ENCODE assay signal across 12 mouse cellular contexts in genomic region chr8:84658951-84659350, GRCm38 (mm10). TPM values are rescaled to one million over a fixed set of nuclear protein-coding genes. Genes with fewer than 3 reads are reported as not detected.
DNase-seq lines count a peak whose midpoint lies in the region; ATAC-seq lines count a peak whose summit lies in the region.
"Had no signal": no experiment of that assay in that cellular context is flagged by ENCODE, and none has a peak within 500 bp of the region (broad histone marks: within the 10 kb centered on the region; RNA-seq: fewer than 3 reads in every experiment).

No protein-coding gene starts in this region.

- no peak for ATAC-seq in CD4-positive, CD25-positive, alpha-beta regulatory T cell, adult 4 months
- no peak for ATAC-seq in kidney, embryonic 15.5 days (replicated peaks; ENCODE audit: low FRiP score)
- no peak for ATAC-seq in limb, embryonic 15.5 days (ENCODE audit: insufficient number of reproducible peaks, low FRiP score, low TSS enrichment, low read depth)
- ATAC-seq: midbrain, embryonic 15.5 days had no signal

- H3K27me3 ChIP-seq in kidney, embryonic 15.5 days, result no peaks in the 10 kb centered on the region
- H3K27me3 ChIP-seq in limb, embryonic 15.5 days, result no peaks in the 10 kb centered on the region
- H3K27me3 ChIP-seq: limb, embryonic 13.5 days; midbrain, embryonic 15.5 days; Patski had no signal

- H3K4me1 ChIP-seq in kidney, embryonic 15.5 days, result peaks cover 73% of the 10 kb centered on the region
- H3K4me1 ChIP-seq in brown adipose tissue, adult 24 weeks (ENCODE audit: control insufficient read depth, insufficient read depth, insufficient read length, low read length), result peaks cover 3% of the 10 kb centered on the region; the same call in 1 of the 2 replicates
- peaks cover 63% of the 10 kb centered on the region for H3K4me1 ChIP-seq in limb, embryonic 15.5 days

- 74% methylated on average over 1 of the region's 1 CpGs for whole genome bisulfite sequencing in kidney, embryonic 15.5 days
- WGBS in limb, embryonic 15.5 days, result 76% methylated on average over 1 of the region's 1 CpGs

- no peak overlapping the region for H3K9ac ChIP-seq in kidney, embryonic 15.5 days
- no peak overlapping the region for H3K9ac ChIP-seq in limb, embryonic 15.5 days
- H3K9ac ChIP-seq: midbrain, embryonic 15.5 days had no signal

- DNase-seq in CD4-positive, CD25-positive, alpha-beta regulatory T cell, adult 2 months (ENCODE audit: low read depth, low spot score), result peak; percentile 44
- no peak for DNase-seq in kidney, adult 11 months
- no peak for DNase-seq in cerebellum, postnatal 4 days (ENCODE audit: low spot score in 2 of 2)
- no peak for DNase-seq in spleen, postnatal 4 days (ENCODE audit: low spot score in 2 of 2)
- DNase-seq: adrenal gland, adult 8-10 months had no signal

- H3K9me3 ChIP-seq in kidney, embryonic 15.5 days (replicated peaks), result no peaks in the 10 kb centered on the region
- H3K9me3 ChIP-seq in limb, embryonic 15.5 days, result no peaks in the 10 kb centered on the region
- H3K9me3 ChIP-seq: limb, embryonic 13.5 days; midbrain, embryonic 15.5 days had no signal

- no peak overlapping the region for H3K4me3 ChIP-seq in kidney, embryonic 15.5 days (replicated peaks)
- no peak overlapping the region for H3K4me3 ChIP-seq in brown adipose tissue, adult 24 weeks (ENCODE audit: insufficient read depth, low read depth, low read length)
- no peak overlapping the region for H3K4me3 ChIP-seq in limb, embryonic 15.5 days
- H3K4me3 ChIP-seq: midbrain, embryonic 15.5 days had no signal

- peak overlapping the region; percentile 97 for H3K27ac ChIP-seq in kidney, embryonic 15.5 days
- H3K27ac ChIP-seq in brown adipose tissue, adult 24 weeks (replicated peaks; ENCODE audit: low read depth, low read length), result peak overlapping the region; percentile 98
- 0 out of 2 replicates have a peak overlapping the region, but pooled peaks have one; percentile 96 for H3K27ac ChIP-seq in limb, embryonic 15.5 days
- H3K27ac ChIP-seq: midbrain, embryonic 15.5 days had no signal

- 0 out of 2 replicates have a peak overlapping the region, but pooled peaks have one; percentile 75 for H3K4me2 ChIP-seq in kidney, embryonic 15.5 days
- no peak overlapping the region for H3K4me2 ChIP-seq in limb, embryonic 15.5 days

- no peaks in the 10 kb centered on the region for H3K36me3 ChIP-seq in kidney, embryonic 15.5 days
- H3K36me3 ChIP-seq in limb, embryonic 15.5 days, result no peaks in the 10 kb centered on the region
- H3K36me3 ChIP-seq: limb, embryonic 13.5 days; midbrain, embryonic 15.5 days had no signal

RNA-seq across cellular contexts. Expression of gene Ier2, which starts 3.7 kb away (rescaled TPM):
- 10 to 100 TPM; 39.5 to 42.6 TPM for polyA plus RNA-seq in CD4-positive, CD25-positive, alpha-beta regulatory T cell, adult 4 months (2017; shearing (Covaris generic))
- 73.4 and 80.3 TPM in 2 replicates for polyA plus RNA-seq in kidney, embryonic 15.5 days (2015; fragmentation: Nextera tagmentation; extraction: Ambion mirVana)
- 17.2 and 62.3 TPM in 2 replicates for polyA plus RNA-seq in brown adipose tissue, adult 24 weeks (2012; ENCODE audit: insufficient read depth, insufficient read length, missing spikeins)
- polyA plus RNA-seq in limb, embryonic 15.5 days (2015; fragmentation: Nextera tagmentation; extraction: Ambion mirVana), result 80.6 and 81.7 TPM in 2 replicates

RNA-seq across cellular contexts. Expression of gene Trmt1, which starts 27.2 kb away (rescaled TPM):
- 10 to 100 TPM; 45.0 to 60.3 TPM for polyA plus RNA-seq in CD4-positive, CD25-positive, alpha-beta regulatory T cell, adult 4 months (2017; shearing (Covaris generic))
- polyA plus RNA-seq in kidney, embryonic 15.5 days (2015; fragmentation: Nextera tagmentation; extraction: Ambion mirVana), result 68.7 and 73.8 TPM in 2 replicates
- polyA plus RNA-seq in brown adipose tissue, adult 24 weeks (2012; ENCODE audit: insufficient read depth, insufficient read length, missing spikeins), result 25.1 and 33.4 TPM in 2 replicates
- 63.3 and 64.5 TPM in 2 replicates for polyA plus RNA-seq in limb, embryonic 15.5 days (2015; fragmentation: Nextera tagmentation; extraction: Ambion mirVana)

RNA-seq across cellular contexts. Expression of gene Nacc1, which starts 28.7 kb away (rescaled TPM):
- 1 to 10 TPM; 8.1 to 9.1 TPM for polyA plus RNA-seq in CD4-positive, CD25-positive, alpha-beta regulatory T cell, adult 4 months (2017; shearing (Covaris generic))
- polyA plus RNA-seq in kidney, embryonic 15.5 days (2015; fragmentation: Nextera tagmentation; extraction: Ambion mirVana), result 23.9 and 25.6 TPM in 2 replicates
- 19.0 and 22.9 TPM in 2 replicates for polyA plus RNA-seq in brown adipose tissue, adult 24 weeks (2012; ENCODE audit: insufficient read depth, insufficient read length, missing spikeins)
- polyA plus RNA-seq in limb, embryonic 15.5 days (2015; fragmentation: Nextera tagmentation; extraction: Ambion mirVana), result 13.5 and 13.8 TPM in 2 replicates

RNA-seq across cellular contexts. Expression of gene Lyl1, which starts 42.3 kb away (rescaled TPM):
- 1 to 10 TPM; 2.0 to 2.6 TPM for polyA plus RNA-seq in CD4-positive, CD25-positive, alpha-beta regulatory T cell, adult 4 months (2017; shearing (Covaris generic))
- polyA plus RNA-seq in kidney, embryonic 15.5 days (2015; fragmentation: Nextera tagmentation; extraction: Ambion mirVana), result 7.6 and 7.8 TPM in 2 replicates
- 2.9 and 3.1 TPM in 2 replicates for polyA plus RNA-seq in brown adipose tissue, adult 24 weeks (2012; ENCODE audit: insufficient read depth, insufficient read length, missing spikeins)
- polyA plus RNA-seq in limb, embryonic 15.5 days (2015; fragmentation: Nextera tagmentation; extraction: Ambion mirVana), result 5.6 and 6.0 TPM in 2 replicates
